Mouse (Mus musculus) liver, embryonic 14.5 days (tissue): ENCODE results near the gene Kif21a. TPM values are rescaled to one million over a fixed set of nuclear protein-coding genes. Genes with fewer than 3 reads are reported as not detected.

ENCODE experiments used
- ATAC-seq: fragments of 200-750 bp; cut with Nextera tagmentation; 2 replicates; pipeline ENCODE4 v1.8.0; 2017; ENCODE audit warnings: moderate number of reproducible peaks, mild to moderate bottlenecking, moderate library complexity; ENCODE audit not compliant: insufficient read depth
- DNase-seq, 3 experiments: peaks; one replicate each; pipeline ENCODE4 v3.0.0-alpha.2; 2012 to 2013; ENCODE audit warnings: low read depth in 3 of 3, low spot score in 3 of 3
- H3K27ac ChIP-seq: fragments of 300-500 bp; sonication (generic); 2 replicates; pipeline ENCODE4 v1.5.1; 2014; ENCODE audit warnings: moderate library complexity, mild to moderate bottlenecking, control low read depth, inconsistent platforms
- H3K27me3 ChIP-seq: fragments of 300-500 bp; sonication (generic); 2 replicates; pipeline ENCODE4 v1.6.1; 2014; ENCODE audit warnings: mild to moderate bottlenecking, low read length, moderate library complexity; ENCODE audit not compliant: control insufficient read depth, insufficient read depth
- H3K36me3 ChIP-seq: fragments of 300-500 bp; sonication (generic); replicated peaks from 2 replicates; pipeline ENCODE4 v1.6.1; 2014; ENCODE audit warnings: low read depth; ENCODE audit not compliant: control insufficient read depth, insufficient read depth
- H3K4me1 ChIP-seq, 2 experiments: fragments of 200-500 bp in 1 of 2; fragments of 300-500 bp in 1 of 2; sonication (generic) in 1 of 2; replicated peaks; 2 replicates each; pipeline ENCODE4 v1.6.1; 2012 to 2014; ENCODE audit warnings: antibody characterized with exemption in 1 of 2, inconsistent platforms in 1 of 2, low read length in 1 of 2; ENCODE audit not compliant: control insufficient read depth in 2 of 2, insufficient read depth in 2 of 2
- H3K4me2 ChIP-seq: fragments of 300-500 bp; sonication (generic); 2 replicates; pipeline ENCODE4 v1.6.1; 2014; ENCODE audit warnings: low read depth, mild to moderate bottlenecking, control low read depth, moderate library complexity
- H3K4me3 ChIP-seq, 2 experiments: fragments of 200-500 bp in 1 of 2; fragments of 300-500 bp in 1 of 2; sonication (generic) in 1 of 2; 2 replicates each; pipeline ENCODE4 v1.5.1; 2012 to 2014; ENCODE audit warnings: low read depth in 2 of 2, low read length in 2 of 2, mild to moderate bottlenecking in 2 of 2, control low read depth in 1 of 2, inconsistent platforms in 1 of 2, moderate library complexity in 1 of 2; ENCODE audit not compliant: insufficient read depth in 1 of 2
- H3K9ac ChIP-seq: fragments of 300-500 bp; sonication (generic); replicated peaks from 2 replicates; pipeline ENCODE4 v1.6.1; 2014; ENCODE audit warnings: mild to moderate bottlenecking, control low read depth, moderate library complexity
- H3K9me3 ChIP-seq: fragments of 300-500 bp; sonication (generic); 2 replicates; pipeline ENCODE4 v1.6.1; 2016; ENCODE audit warnings: low read length, mixed read lengths; ENCODE audit not compliant: control insufficient read depth
- CTCF ChIP-seq: IDR thresholded peaks from 2 replicates; pipeline ENCODE4 v1.5.1; 2016; ENCODE audit warnings: antibody characterized with exemption, low read depth, control low read depth
- EP300 ChIP-seq: IDR thresholded peaks from 2 replicates; pipeline ENCODE4 v1.6.1; 2016; ENCODE audit warnings: antibody characterized with exemption, low read depth
- WGBS: fragments of 180-500 bp; shearing (Covaris S2); extraction: QIAGEN DNeasy Blood & Tissue Kit; methylation state at CpG from one replicate; pipeline ENCODE4 v1.1.7; 2014; ENCODE audit not compliant: insufficient replicate concordance; 5-methylcytosine and 5-hydroxymethylcytosine counted together
- polyA plus RNA-seq, 2 experiments: library from polyadenylated mRNA; depleted of rRNA in 1 of 2; stranded (reverse) in 1 of 2; unstranded in 1 of 2; fragments of >200 nt; fragmentation: Nextera tagmentation in 1 of 2; extraction: Ambion mirVana in 1 of 2; gene quantifications; 2 replicates each; pipeline versions ENCODE4 v1.2.1 to v1.2.3; 2012 to 2014

Kif21a gene
- polyA plus RNA-seq (2012; rRNA removed): 2.1 and 3.0 TPM in 2 replicates
- 1.8 and 1.9 TPM in 2 replicates for polyA plus RNA-seq (2014; fragmentation: Nextera tagmentation; extraction: Ambion mirVana)

DNA sequence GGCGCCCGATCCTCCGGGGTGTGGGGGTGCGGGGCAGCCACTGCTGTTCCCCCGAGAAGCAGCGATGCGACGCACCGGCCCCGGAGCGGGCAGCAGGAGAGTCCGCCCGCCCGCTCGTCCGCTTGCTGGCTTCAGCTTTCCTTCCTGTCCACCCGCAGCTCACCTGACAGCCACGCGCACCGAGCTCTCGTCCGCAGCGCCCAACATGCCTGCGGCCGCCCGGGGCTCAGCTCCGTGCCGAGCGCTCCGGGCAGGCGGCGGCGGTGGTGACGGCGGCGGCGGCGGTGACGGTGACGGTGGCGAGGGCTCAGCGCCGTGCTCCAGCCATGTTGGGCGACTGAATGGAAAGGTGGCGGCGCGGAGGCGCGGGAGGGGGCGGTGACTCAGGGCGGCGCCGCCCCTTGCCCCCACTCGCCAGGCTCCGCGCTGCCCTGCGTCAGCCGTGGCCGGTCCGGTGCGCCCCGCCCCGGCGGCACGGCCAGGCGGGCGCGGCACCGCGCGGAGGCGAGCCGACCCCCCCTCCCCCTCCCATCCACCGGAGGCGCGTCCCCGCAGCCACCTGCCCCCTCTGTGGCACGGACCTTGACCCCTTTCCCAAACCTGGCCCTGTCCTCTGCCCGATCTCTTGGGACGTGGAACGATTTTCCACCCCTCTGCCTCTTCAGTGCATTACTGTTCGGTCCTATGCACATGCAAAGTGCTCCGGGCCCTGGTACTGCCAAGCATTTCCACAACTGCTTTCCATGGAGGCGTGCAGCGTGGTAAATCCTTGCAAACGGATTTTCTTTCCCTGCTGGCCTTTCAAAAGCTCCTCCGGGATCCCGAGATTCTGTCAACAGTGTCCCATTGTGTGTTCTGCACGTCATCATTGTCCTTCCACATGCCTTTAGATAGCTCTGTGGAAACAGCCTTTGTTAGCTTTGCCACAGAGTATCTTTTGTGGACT lies at the start of gene Kif21a:
Gene Kif21a (minus strand): TSS at position 453 of the 946 bp plus-strand sequence.
- no peaks in the 10 kb centered on the region for H3K9me3 ChIP-seq
- TF ChIP-seq EP300 (no peak), CTCF (no peak)
- peak within 1 kb of the TSS; percentile 63 to 69 for H3K4me3 ChIP-seq
- ATAC-seq (peak; percentile 85), DNase-seq (peak; percentile 17 to 31 (median 18))
- peaks cover 0 to 2% of the 10 kb centered on the region in 2 experiments; a peak in 1 of 4 replicates for H3K4me1 ChIP-seq
- no peaks in the 10 kb centered on the region for H3K36me3 ChIP-seq
- peak within 1 kb of the TSS; percentile 35; the same call in 1 of the 2 replicates for H3K27ac ChIP-seq
- 2% methylated on average over 70 of the region's 89 CpGs for WGBS
- peak within 1 kb of the TSS; percentile 57 for H3K9ac ChIP-seq
- no peaks in the 10 kb centered on the region; the same call in none of the 2 replicates for H3K27me3 ChIP-seq
- H3K4me2 ChIP-seq: peak within 1 kb of the TSS; percentile 72

DNA sequence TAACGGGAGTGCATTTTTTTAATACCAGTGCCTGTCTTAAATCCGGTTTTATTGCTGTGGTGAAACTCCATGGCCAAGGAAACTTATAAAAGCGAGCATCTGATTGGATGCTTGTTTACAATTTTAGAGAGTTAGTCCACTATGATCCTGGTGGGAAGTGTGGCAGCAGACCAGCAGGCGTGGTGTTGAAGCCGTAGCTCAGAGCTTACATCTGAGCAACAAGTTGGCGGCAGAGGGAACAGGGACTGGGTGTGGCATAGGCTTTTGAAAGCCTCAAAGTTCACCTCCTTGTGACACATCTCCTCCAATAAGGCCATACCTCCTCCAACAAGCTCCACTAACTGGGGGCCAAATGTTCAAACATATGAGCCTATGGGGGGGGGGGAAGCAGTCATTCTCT lies 46.9 kb upstream of the Kif21a start:
- H3K9ac ChIP-seq: no peak overlapping the region
- H3K4me2 ChIP-seq: no peak overlapping the region
- WGBS: 65% methylated on average over 6 of the region's 6 CpGs
- DNase-seq: no peak
- no peak overlapping the region for H3K4me3 ChIP-seq
- H3K4me1 ChIP-seq: peaks cover 0 to 2% of the 10 kb centered on the region in 2 experiments; a peak in 1 of 4 replicates
- no peak for TF ChIP-seq EP300
- no peak for TF ChIP-seq CTCF
- H3K27me3 ChIP-seq: no peaks in the 10 kb centered on the region
- ATAC-seq: no peak
- H3K9me3 ChIP-seq: no peaks in the 10 kb centered on the region
- no peaks in the 10 kb centered on the region for H3K36me3 ChIP-seq
- H3K27ac ChIP-seq: no peak overlapping the region

DNA sequence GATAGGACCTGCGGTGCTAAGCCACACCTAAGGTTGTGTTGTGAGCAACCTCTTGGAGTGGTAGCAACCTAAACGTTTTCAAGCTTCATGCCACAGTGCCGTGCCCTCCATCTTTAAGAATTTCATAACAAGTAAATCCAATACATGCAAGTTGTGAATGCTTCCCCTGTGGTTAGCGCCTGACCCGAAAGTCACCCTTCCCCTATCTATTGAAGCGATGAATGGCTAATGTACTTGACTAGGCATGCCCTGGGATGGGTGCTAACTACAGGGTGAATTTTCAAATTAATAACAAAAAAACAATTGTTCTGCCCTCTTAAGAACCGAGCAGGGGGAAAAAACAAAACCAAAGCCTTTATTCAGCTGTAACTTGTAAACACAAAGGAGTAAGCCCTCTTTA lies 39.7 kb upstream of the Kif21a start:
- H3K9me3 ChIP-seq: no peaks in the 10 kb centered on the region
- H3K4me3 ChIP-seq: no peak overlapping the region
- H3K4me2 ChIP-seq: no peak overlapping the region
- WGBS: 67% methylated on average over 7 of the region's 7 CpGs
- H3K9ac ChIP-seq: no peak overlapping the region
- ATAC-seq (no peak), DNase-seq (no peak)
- no peak overlapping the region for H3K27ac ChIP-seq
- TF ChIP-seq EP300: no peak
- no peak for TF ChIP-seq CTCF
- no peaks in the 10 kb centered on the region for H3K36me3 ChIP-seq
- peaks cover 0 to 2% of the 10 kb centered on the region in 2 experiments; a peak in 1 of 4 replicates for H3K4me1 ChIP-seq
- H3K27me3 ChIP-seq: no peaks in the 10 kb centered on the region

DNA sequence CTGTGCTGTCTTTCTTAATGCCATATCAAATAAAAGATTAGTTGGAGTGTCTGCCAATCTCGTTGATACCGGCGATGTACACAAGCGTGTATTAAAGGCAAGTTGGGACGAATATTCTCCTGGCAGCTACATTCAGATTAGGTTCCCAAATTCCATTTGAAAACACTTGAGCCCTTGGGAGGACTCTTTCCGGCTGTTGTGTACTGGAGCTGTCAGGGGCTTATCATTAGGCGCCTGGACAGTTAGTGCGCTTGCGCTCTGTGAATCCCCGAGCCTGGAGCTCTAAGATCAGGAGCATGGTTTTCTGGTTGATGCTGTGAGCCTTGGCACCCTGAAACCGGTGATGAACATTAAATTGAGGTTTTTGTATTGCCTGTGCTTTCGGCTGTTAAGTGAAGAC lies 38.3 kb upstream of the Kif21a start:
- H3K27me3 ChIP-seq: no peaks in the 10 kb centered on the region
- no peak overlapping the region for H3K4me2 ChIP-seq
- H3K4me3 ChIP-seq: no peak overlapping the region
- TF ChIP-seq EP300 (no peak), CTCF (no peak)
- no peak overlapping the region for H3K27ac ChIP-seq
- no peaks in the 10 kb centered on the region for H3K9me3 ChIP-seq
- ATAC-seq: no peak
- WGBS: 74% methylated on average over 12 of the region's 12 CpGs
- DNase-seq: no peak
- peaks cover 0 to 2% of the 10 kb centered on the region in 2 experiments; a peak in 1 of 4 replicates for H3K4me1 ChIP-seq
- no peaks in the 10 kb centered on the region for H3K36me3 ChIP-seq
- no peak overlapping the region for H3K9ac ChIP-seq
